Mouse (Mus musculus) gastrocnemius, adult 18-20 months (tissue): ENCODE measurements around the gene Srsf4. TPM values are rescaled to one million over a fixed set of nuclear protein-coding genes. Genes with fewer than 3 reads are reported as not detected.

Experiments
- DNase-seq: peaks from one replicate; pipeline ENCODE4 v3.0.0; 2021; ENCODE audit warnings: low spot score
- long read RNA-seq, 2 experiments: library from polyadenylated mRNA; stranded (forward); transcript quantifications; one replicate each; pipeline ENCODE4 v2.0.0; 2021
- total RNA-seq, 2 experiments: library from RNA; stranded (reverse); gene quantifications; 2 replicates each; pipeline ENCODE4 v1.2.3; 2021

Srsf4 gene
- total RNA-seq, result 10 to 100 TPM; 28.0 TPM
- long read RNA-seq, experiment 1, transcript Srsf4-202 (6 exons, 2,257 nt), result major isoform, 40 of 58 reads
- long read RNA-seq, experiment 1, partial matches to known transcripts, result 4 of 58 reads
- long read RNA-seq, experiment 1, other reads (novel, unspliced or antisense), result 14 of 58 reads
- long read RNA-seq, experiment 2, transcript Srsf4-202 (6 exons, 2,257 nt), result major isoform, 34 of 43 reads
- long read RNA-seq, experiment 2, partial matches to known transcripts, result 1 of 43 reads
- long read RNA-seq, experiment 2, other reads (novel, unspliced or antisense), result 8 of 43 reads

GRCm38 (mm10) chr4:131873293-131874168, at the start of gene Srsf4:
TSS of gene Srsf4 (plus strand) at chr4:131873617.
- peak; percentile 91 for DNase-seq

- no peak for DNase-seq
These were observed 48.5 kb upstream of the Srsf4 start for GRCm38 (mm10) chr4:131824939-131825338.

GRCm38 (mm10) chr4:131825830-131826229, 47.6 kb upstream of the Srsf4 start:
- no peak for DNase-seq

- DNase-seq, result no peak
These were observed 46.5 kb upstream of the Srsf4 start for GRCm38 (mm10) chr4:131826905-131827304.

GRCm38 (mm10) chr4:131829123-131829522, 44.3 kb upstream of the Srsf4 start:
- no peak for DNase-seq

- DNase-seq, result no peak
These were observed 41.8 kb upstream of the Srsf4 start for GRCm38 (mm10) chr4:131831546-131832045.

- no peak for DNase-seq
These were observed 40.5 kb upstream of the Srsf4 start for GRCm38 (mm10) chr4:131832759-131833407.

GRCm38 (mm10) chr4:131833971-131834609, 39.3 kb upstream of the Srsf4 start:
- DNase-seq, result no peak

GRCm38 (mm10) chr4:131836351-131836881, 37.0 kb upstream of the Srsf4 start:
- peak; percentile 34 for DNase-seq

- peak; percentile 32 for DNase-seq
These were observed 36.4 kb upstream of the Srsf4 start for GRCm38 (mm10) chr4:131836891-131837491.

- peak; percentile 92 for DNase-seq
These were observed 35.4 kb upstream of the Srsf4 start, which contains the start of gene Ptpru for GRCm38 (mm10) chr4:131837872-131838524. TSS of gene Ptpru (minus strand) at chr4:131838288.

- peak; percentile 94 for DNase-seq
These were observed 30.1 kb upstream of the Srsf4 start, which contains the start of gene Mecr for GRCm38 (mm10) chr4:131843290-131843743. TSS of gene Mecr (plus strand) at chr4:131843470.

- DNase-seq, result no peak
These were observed 27.2 kb upstream of the Srsf4 start for GRCm38 (mm10) chr4:131845991-131846778.

- DNase-seq, result no peak
These were observed 25.3 kb upstream of the Srsf4 start for GRCm38 (mm10) chr4:131848082-131848481.

GRCm38 (mm10) chr4:131849986-131850638, 23.3 kb upstream of the Srsf4 start:
- peak; percentile 32 for DNase-seq

GRCm38 (mm10) chr4:131854950-131855349, 18.5 kb upstream of the Srsf4 start:
- no peak for DNase-seq

GRCm38 (mm10) chr4:131860492-131861340, 12.7 kb upstream of the Srsf4 start:
- peak; percentile 84 for DNase-seq
